Mouse (Mus musculus) liver, embryonic 11.5 days (tissue): ENCODE measurements around the gene Elp5. TPM values are rescaled to one million over a fixed set of nuclear protein-coding genes. Genes with fewer than 3 reads are reported as not detected.
A peak's percentile ranks its signal among the peaks of the same experiment; 100 is the strongest.

Experiments
- ATAC-seq: fragments of 200-750 bp; cut with Nextera tagmentation; replicated peaks from 2 replicates; pipeline ENCODE4 v1.8.0; 2017; ENCODE audit warnings: moderate number of reproducible peaks, mild to moderate bottlenecking, moderate TSS enrichment, moderate library complexity; ENCODE audit not compliant: low FRiP score
- DNase-seq: peaks from one replicate; pipeline ENCODE4 v3.0.0-alpha.2; 2017; ENCODE audit warnings: low spot score
- H3K27ac ChIP-seq: fragments of 300-500 bp; sonication (generic); 2 replicates; pipeline ENCODE4 v1.5.1; 2014; ENCODE audit warnings: mild to moderate bottlenecking, low read depth, low read length, control low read depth
- H3K27me3 ChIP-seq: fragments of 300-500 bp; sonication (generic); replicated peaks from 2 replicates; pipeline ENCODE4 v1.6.1; 2014; ENCODE audit warnings: low read length, mixed read lengths; ENCODE audit not compliant: control insufficient read depth, insufficient read depth
- H3K36me3 ChIP-seq: fragments of 300-500 bp; sonication (generic); 2 replicates; pipeline ENCODE4 v1.6.1; 2014; ENCODE audit warnings: mild to moderate bottlenecking, low read length, moderate library complexity, mixed read lengths; ENCODE audit not compliant: control insufficient read depth, insufficient read depth
- H3K4me1 ChIP-seq: fragments of 300-500 bp; sonication (generic); replicated peaks from 2 replicates; pipeline ENCODE4 v1.6.1; 2014; ENCODE audit warnings: low read length, mixed read lengths; ENCODE audit not compliant: control insufficient read depth, insufficient read depth
- H3K4me2 ChIP-seq: fragments of 300-500 bp; sonication (generic); 2 replicates; pipeline ENCODE4 v1.6.1; 2014; ENCODE audit warnings: mild to moderate bottlenecking, control low read depth, moderate library complexity
- H3K4me3 ChIP-seq: fragments of 300-500 bp; sonication (generic); 2 replicates; pipeline ENCODE4 v1.5.1; 2014; ENCODE audit warnings: low read depth, low read length, control low read depth
- H3K9ac ChIP-seq: fragments of 300-500 bp; sonication (generic); 2 replicates; pipeline ENCODE4 v1.6.1; 2014; ENCODE audit warnings: low read depth, low read length, control low read depth
- H3K9me3 ChIP-seq: fragments of 300-500 bp; sonication (generic); 2 replicates; pipeline ENCODE4 v1.6.1; 2016; ENCODE audit warnings: low read length, inconsistent platforms, mixed read lengths; ENCODE audit not compliant: control insufficient read depth
- WGBS: fragments of 180-500 bp; shearing (Covaris S2); extraction: QIAGEN DNeasy Blood & Tissue Kit; methylation state at CpG from one replicate; pipeline ENCODE4 v1.1.7; 2014; 5-methylcytosine and 5-hydroxymethylcytosine counted together
- polyA plus RNA-seq: library from polyadenylated mRNA; unstranded; fragments of >200 nt; fragmentation: Nextera tagmentation; extraction: Ambion mirVana; gene quantifications from 2 replicates; pipeline ENCODE4 v1.2.1, GENCODE M21; 2014

Gene Elp5
- polyA plus RNA-seq, 1 experiment from 2014 or later = 131 TPM

DNA sequence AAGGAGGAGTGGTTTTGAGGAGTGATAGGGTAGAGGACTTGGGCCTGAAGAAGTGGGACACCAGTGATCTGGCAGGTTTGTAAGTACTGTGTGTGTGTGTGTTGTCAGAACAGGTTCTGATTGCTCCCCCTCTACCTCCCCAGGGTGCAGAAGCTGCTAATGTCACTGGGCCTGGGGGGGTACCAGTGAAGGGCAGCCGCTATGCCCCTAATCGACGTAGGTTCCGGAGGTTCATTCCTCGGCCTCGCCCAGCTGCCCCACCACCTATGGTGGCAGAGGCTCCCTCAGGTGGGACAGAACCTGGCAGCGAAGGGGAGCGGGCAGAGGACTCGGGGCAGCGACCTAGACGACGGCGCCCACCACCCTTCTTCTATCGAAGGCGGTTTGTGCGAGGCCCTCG, 42.6 kb downstream of the Elp5 start:
- Histone ChIP-seq H3K4me1 (peaks cover 14% of the 10 kb centered on the region), H3K4me2 (no peak overlapping the region), H3K9me3 (no peaks in the 10 kb centered on the region), H3K27ac (no peak overlapping the region), H3K36me3 (0 out of 2 replicates have a peak, but pooled peaks cover 2% of the 10 kb centered on the region), H3K4me3 (no peak overlapping the region), H3K9ac (no peak overlapping the region), H3K27me3 (peaks cover 71% of the 10 kb centered on the region)
- ATAC-seq (no peak), DNase-seq (no peak)
- WGBS = 92% methylated on average over 17 of the region's 17 CpGs

DNA sequence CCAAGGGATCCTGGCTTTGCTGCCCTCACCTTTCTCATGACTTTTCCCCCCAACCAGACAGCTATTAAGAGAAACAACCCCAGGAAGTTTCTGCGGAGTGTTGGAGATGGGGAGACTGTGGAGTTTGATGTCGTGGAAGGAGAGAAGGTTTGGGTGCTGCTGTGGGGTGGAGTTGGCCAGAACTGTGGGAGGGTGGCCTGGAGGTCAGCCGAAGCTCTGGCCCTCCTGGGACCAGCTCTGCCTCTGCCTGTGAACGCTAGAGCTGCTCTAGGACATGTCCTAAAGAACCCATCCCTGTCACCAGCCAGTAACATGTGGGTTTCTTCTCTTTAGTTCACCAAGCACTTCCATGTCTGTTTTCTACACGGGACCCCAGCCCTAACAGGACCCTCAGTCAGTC, 43.1 kb downstream of the Elp5 start:
- H3K36me3 ChIP-seq = no peaks in the 10 kb centered on the region
- H3K4me3 ChIP-seq = no peak overlapping the region
- H3K4me2 ChIP-seq = no peak overlapping the region
- no peak overlapping the region for H3K9ac ChIP-seq
- ATAC-seq (no peak), DNase-seq (no peak)
- H3K9me3 ChIP-seq = no peaks in the 10 kb centered on the region
- H3K27me3 ChIP-seq = peaks cover 71% of the 10 kb centered on the region
- 58% methylated on average over 5 of the region's 5 CpGs for WGBS
- peaks cover 17% of the 10 kb centered on the region for H3K4me1 ChIP-seq
- no peak overlapping the region for H3K27ac ChIP-seq

DNA sequence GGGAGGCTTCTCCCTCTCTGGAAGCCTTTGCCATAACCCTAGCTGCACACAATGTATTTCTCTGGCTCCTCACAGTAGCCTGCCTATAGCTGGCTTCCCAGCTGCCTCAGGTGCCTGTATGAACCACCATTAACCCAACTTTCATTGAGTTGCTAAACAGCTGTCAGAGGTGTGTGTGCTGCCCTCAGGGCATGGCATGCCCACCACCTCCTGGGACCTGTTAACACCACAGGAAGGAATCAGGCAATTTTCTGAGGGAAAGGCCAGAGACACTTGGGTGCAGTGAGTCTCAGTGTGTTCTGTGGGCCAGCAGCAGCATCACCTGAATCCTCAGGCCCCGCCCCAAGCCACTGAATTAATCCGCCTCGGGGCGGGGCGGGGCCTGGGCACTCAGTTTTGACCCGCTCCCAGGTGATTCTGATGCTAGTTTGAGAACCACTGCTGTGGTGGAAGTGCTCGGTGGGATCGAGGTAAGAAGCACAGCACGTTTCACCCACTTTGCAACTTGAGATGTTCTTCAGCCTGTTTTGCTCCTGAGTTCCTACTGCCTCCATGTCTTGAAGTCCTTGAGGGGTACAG, 43.8 kb downstream of the Elp5 start:
- Histone ChIP-seq H3K9ac (no peak overlapping the region), H3K27ac (no peak overlapping the region), H3K9me3 (no peaks in the 10 kb centered on the region), H3K4me3 (no peak overlapping the region), H3K4me1 (peaks cover 17% of the 10 kb centered on the region), H3K36me3 (no peaks in the 10 kb centered on the region), H3K4me2 (no peak overlapping the region), H3K27me3 (peaks cover 71% of the 10 kb centered on the region)
- no peak for DNase-seq
- ATAC-seq = no peak
- WGBS = 34% methylated on average over 9 of the region's 9 CpGs

DNA sequence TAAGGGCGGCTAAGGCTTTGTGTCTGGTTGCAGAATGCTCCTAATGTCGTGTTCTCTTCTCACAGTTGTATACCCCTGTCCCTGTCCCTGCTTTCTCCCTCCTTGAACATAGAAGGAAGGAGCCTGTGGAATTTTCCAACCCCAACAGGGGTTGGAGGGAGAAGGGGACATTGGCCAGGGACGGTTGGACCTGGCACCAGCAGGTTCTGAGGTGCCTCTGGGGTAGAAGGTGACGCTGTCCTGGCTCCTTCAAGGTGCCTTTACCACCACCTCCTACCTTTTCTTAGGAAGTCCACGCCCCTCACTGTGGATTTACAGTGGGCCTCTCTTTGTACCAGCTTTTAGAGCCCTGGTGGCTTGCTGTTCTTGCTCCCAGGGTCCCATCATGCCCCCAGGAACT, 44.5 kb downstream of the Elp5 start:
- Histone ChIP-seq H3K9me3 (no peaks in the 10 kb centered on the region), H3K4me3 (no peak overlapping the region), H3K36me3 (no peaks in the 10 kb centered on the region), H3K9ac (no peak overlapping the region), H3K4me1 (peaks cover 17% of the 10 kb centered on the region), H3K27me3 (peaks cover 66% of the 10 kb centered on the region), H3K4me2 (no peak overlapping the region), H3K27ac (no peak overlapping the region)
- ATAC-seq = no peak
- DNase-seq = no peak
- 64% methylated on average over 5 of the region's 5 CpGs for WGBS

DNA sequence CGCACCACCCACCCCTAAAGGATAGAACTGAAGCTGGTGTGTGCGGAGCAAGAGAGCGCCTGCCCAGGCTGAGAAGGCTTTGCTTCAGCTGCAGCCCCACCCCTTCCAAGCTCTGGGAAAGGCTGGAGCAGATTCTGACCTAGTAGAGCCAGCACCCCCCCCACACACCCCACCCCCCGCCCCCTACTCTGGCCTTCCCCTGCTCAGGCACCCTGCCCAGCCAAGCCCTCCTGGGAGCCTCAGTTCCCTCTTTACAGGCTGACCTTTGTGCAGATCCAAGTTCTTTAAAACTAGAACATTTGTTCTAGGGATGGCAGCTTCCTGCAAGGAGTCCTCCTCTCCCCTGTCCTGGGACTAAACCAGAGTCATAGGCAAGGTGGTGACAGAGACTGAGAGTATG, 44.9 kb downstream of the Elp5 start:
- 33% methylated on average over 4 of the region's 4 CpGs for WGBS
- no peak overlapping the region for H3K4me2 ChIP-seq

GRCm38 (mm10) chr11:69936714-69937347, 45.5 kb downstream of the Elp5 start:
- peaks cover 19% of the 10 kb centered on the region for H3K4me1 ChIP-seq
- H3K9ac ChIP-seq = no peak overlapping the region
- peak overlapping the region; percentile 43; the same call in 1 of the 2 replicates for H3K4me3 ChIP-seq
- H3K36me3 ChIP-seq = no peaks in the 10 kb centered on the region
- no peak for DNase-seq
- no peak overlapping the region for H3K27ac ChIP-seq
- H3K9me3 ChIP-seq = no peaks in the 10 kb centered on the region
- ATAC-seq = no peak
- peaks cover 63% of the 10 kb centered on the region for H3K27me3 ChIP-seq
- H3K4me2 ChIP-seq = peak overlapping the region; percentile 90
- 45% methylated on average over 9 of the region's 9 CpGs for WGBS

More for the DNA sequence above, 44.9 kb downstream of the Elp5 start:
- no peak overlapping the region for H3K9ac ChIP-seq
- H3K9me3 ChIP-seq = no peaks in the 10 kb centered on the region
- H3K4me3 ChIP-seq = no peak overlapping the region
- H3K27me3 ChIP-seq = peaks cover 63% of the 10 kb centered on the region
- ATAC-seq (no peak), DNase-seq (no peak)
- peaks cover 19% of the 10 kb centered on the region for H3K4me1 ChIP-seq
- no peaks in the 10 kb centered on the region for H3K36me3 ChIP-seq
- no peak overlapping the region for H3K27ac ChIP-seq

DNA sequence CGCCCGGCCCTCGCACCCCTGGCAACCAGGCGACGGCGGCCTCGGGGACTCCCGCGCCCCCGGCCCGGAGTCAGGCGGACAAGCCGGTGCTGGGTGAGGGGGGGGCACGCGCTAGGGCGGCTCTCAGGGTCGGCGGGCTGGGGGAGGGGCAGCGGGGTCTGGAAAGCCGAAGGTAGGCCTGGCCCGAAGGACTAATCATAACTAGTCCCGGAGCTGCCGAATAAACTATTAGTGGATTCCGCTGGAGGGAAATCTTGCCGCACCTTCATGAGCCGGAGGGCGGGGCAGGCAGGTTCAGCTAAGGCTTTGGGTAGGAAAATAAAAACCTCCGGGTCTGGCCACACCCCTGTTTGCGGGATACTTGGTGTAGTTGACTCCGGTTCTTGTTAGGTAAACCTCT, 46.2 kb downstream of the Elp5 start:
- H3K4me1 ChIP-seq = peaks cover 19% of the 10 kb centered on the region
- DNase-seq (no peak), ATAC-seq (no peak)
- H3K9ac ChIP-seq = peak overlapping the region; percentile 4
- peaks cover 63% of the 10 kb centered on the region for H3K27me3 ChIP-seq
- H3K4me2 ChIP-seq = peak overlapping the region; percentile 90
- H3K36me3 ChIP-seq = no peaks in the 10 kb centered on the region
- peak overlapping the region; percentile 43 for H3K4me3 ChIP-seq
- H3K9me3 ChIP-seq = no peaks in the 10 kb centered on the region
- H3K27ac ChIP-seq = no peak overlapping the region
- 4% methylated on average over 30 of the region's 30 CpGs for WGBS

DNA sequence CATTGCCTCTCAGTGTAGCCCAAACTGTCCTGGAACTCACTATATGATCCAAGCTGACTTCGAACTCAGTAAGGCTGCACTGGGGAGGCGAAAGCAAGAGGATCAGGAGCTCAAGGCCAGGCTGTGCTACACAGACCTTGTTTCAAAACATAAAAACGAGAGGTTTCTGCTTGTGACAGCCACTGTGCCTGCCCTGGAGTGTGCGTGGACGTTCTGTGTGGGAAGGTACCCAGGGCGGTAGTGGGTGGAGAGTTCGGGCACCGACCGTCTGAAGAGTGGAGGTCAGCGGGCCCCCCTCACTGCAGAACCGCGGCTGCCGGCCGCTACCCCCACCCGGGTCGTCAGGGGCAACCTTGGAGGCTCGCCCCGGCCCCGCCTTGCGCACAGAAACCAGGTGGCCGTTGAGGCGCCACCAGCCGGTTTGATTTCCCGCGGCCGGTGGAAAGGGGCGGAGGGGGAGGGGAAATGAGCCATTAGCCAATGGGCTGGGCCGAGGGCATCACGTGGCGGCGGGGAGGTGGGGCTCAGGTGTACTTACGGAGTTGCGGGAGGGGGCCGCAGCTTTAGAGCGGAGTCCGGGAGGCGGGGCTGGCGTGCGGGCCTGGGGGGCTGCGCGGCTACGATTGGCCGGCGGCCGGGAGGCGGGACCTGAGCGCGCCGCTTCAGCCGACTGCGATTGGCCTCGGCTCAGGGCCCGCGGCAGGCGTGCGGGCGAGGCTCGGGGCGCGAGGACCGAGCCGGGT, 47.0 kb downstream of the Elp5 start, which contains the start of gene Ybx2:
Gene Ybx2 (plus strand): TSS at position 660 of the 743 bp plus-strand sequence.
- peaks cover 19% of the 10 kb centered on the region for H3K4me1 ChIP-seq
- peak; percentile 88 for DNase-seq
- peaks cover 58% of the 10 kb centered on the region for H3K27me3 ChIP-seq
- H3K4me2 ChIP-seq = peak within 1 kb of the TSS; percentile 90
- H3K27ac ChIP-seq = no peak within 1 kb of the TSS
- H3K9me3 ChIP-seq = no peaks in the 10 kb centered on the region
- H3K9ac ChIP-seq = peak within 1 kb of the TSS; percentile 34
- ATAC-seq = peak; percentile 80
- H3K4me3 ChIP-seq = peak within 1 kb of the TSS; percentile 43
- 1% methylated on average over 53 of the region's 62 CpGs for WGBS
- H3K36me3 ChIP-seq = no peaks in the 10 kb centered on the region
